Mouse (Mus musculus) hindbrain, embryonic 14.5 days (tissue): ENCODE results near the gene Bod1l. TPM values are rescaled to one million over a fixed set of nuclear protein-coding genes. Genes with fewer than 3 reads are reported as not detected.

Experiments used
- ATAC-seq: fragments of 200-750 bp; cut with Nextera tagmentation; 2 replicates; pipeline ENCODE4 v1.8.0; 2017; ENCODE audit warnings: moderate number of reproducible peaks, mild to moderate bottlenecking, moderate TSS enrichment, moderate library complexity; ENCODE audit not compliant: low FRiP score
- DNase-seq: peaks from one replicate; pipeline ENCODE4 v3.0.0-alpha.2; 2015; ENCODE audit warnings: low spot score
- H3K27ac ChIP-seq: fragments of 300-500 bp; sonication (generic); 2 replicates; pipeline ENCODE4 v1.5.1; 2014; ENCODE audit warnings: mild to moderate bottlenecking, moderate library complexity
- H3K27me3 ChIP-seq: fragments of 300-500 bp; sonication (generic); 2 replicates; pipeline ENCODE4 v1.6.1; 2014; ENCODE audit warnings: mild to moderate bottlenecking, low read length, mixed read lengths; ENCODE audit not compliant: control insufficient read depth, insufficient read depth
- H3K36me3 ChIP-seq: fragments of 300-500 bp; sonication (generic); replicated peaks from 2 replicates; pipeline ENCODE4 v1.6.1; 2014; ENCODE audit not compliant: control insufficient read depth, insufficient read depth
- H3K4me1 ChIP-seq: fragments of 300-500 bp; sonication (generic); replicated peaks from 2 replicates; pipeline ENCODE4 v1.6.1; 2014; ENCODE audit warnings: antibody characterized with exemption, low read length, mixed read lengths; ENCODE audit not compliant: control insufficient read depth, insufficient read depth
- H3K4me2 ChIP-seq: fragments of 300-500 bp; sonication (generic); replicated peaks from 2 replicates; pipeline ENCODE4 v1.6.1; 2014; ENCODE audit warnings: mild to moderate bottlenecking, moderate library complexity
- H3K4me3 ChIP-seq: fragments of 300-500 bp; sonication (generic); replicated peaks from 2 replicates; pipeline ENCODE4 v1.5.1; 2014; ENCODE audit warnings: mild to moderate bottlenecking, low read length
- H3K9ac ChIP-seq: fragments of 300-500 bp; sonication (generic); 2 replicates; pipeline ENCODE4 v1.6.1; 2014
- H3K9me3 ChIP-seq: fragments of 300-500 bp; sonication (generic); 2 replicates; pipeline ENCODE4 v1.6.1; 2016; ENCODE audit warnings: low read length; ENCODE audit not compliant: control insufficient read depth
- WGBS: fragments of 180-500 bp; shearing (Covaris S2); extraction: QIAGEN DNeasy Blood & Tissue Kit; methylation state at CpG from one replicate; pipeline ENCODE4 v1.1.7; 2014; 5-methylcytosine and 5-hydroxymethylcytosine counted together
- microRNA-seq: library from miRNA; unstranded; fragments of <30 nt; microRNA quantifications from one replicate; pipeline ENCODE4, GENCODE M21; 2016
- polyA plus RNA-seq: library from polyadenylated mRNA; unstranded; fragments of >200 nt; fragmentation: Nextera tagmentation; extraction: Ambion mirVana; gene quantifications from 2 replicates; pipeline ENCODE4 v1.2.1, GENCODE M21; 2014

Bod1l gene
- polyA plus RNA-seq, 1 experiment from 2014 or later = 30.7 TPM

DNA sequence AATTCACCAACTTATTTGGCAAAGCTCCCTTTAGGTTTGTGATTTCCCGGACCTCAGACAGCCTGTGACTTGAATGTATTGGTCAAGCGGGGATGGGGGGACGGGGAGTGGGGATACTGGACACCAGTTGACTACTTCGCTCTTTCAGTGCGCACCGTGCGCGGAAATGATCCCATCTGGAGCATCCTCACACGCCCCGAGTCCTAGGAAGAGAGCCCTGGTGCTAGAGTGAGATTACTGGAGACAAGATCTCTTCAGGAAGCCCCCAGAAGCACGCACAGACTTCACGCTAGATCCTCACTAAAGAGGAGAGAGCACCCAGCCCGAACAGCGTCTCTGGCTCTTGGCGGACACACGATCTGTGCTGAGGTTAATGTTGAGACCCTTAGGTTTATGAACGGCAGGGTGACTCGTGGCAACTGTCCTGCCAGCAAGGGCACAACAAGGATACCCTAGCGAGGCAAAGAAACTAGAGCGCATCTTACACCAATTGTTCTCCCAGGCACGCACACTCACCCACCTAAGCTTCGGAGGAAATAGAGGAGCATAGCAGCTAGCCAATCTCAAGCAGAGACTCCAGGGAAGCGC is 88.6 kb downstream of the Bod1l start:
- no peak overlapping the region for H3K9ac ChIP-seq
- no peaks in the 10 kb centered on the region for H3K9me3 ChIP-seq
- H3K27me3 ChIP-seq = peaks cover 99% of the 10 kb centered on the region
- H3K27ac ChIP-seq = no peak overlapping the region
- DNase-seq (no peak), ATAC-seq (no peak)
- H3K36me3 ChIP-seq = no peaks in the 10 kb centered on the region
- H3K4me1 ChIP-seq = no peaks in the 10 kb centered on the region
- no peak overlapping the region for H3K4me3 ChIP-seq
- H3K4me2 ChIP-seq = no peak overlapping the region
- WGBS = 1% methylated on average over 23 of the region's 23 CpGs

- H3K4me3 ChIP-seq = no peak overlapping the region
- H3K27ac ChIP-seq = no peak overlapping the region
- H3K36me3 ChIP-seq = no peaks in the 10 kb centered on the region
- ATAC-seq (no peak), DNase-seq (no peak)
- H3K27me3 ChIP-seq = peaks cover 99% of the 10 kb centered on the region
- under 1% methylated on average over 16 of the region's 16 CpGs for WGBS
- no peak overlapping the region for H3K9ac ChIP-seq
- H3K4me1 ChIP-seq = no peaks in the 10 kb centered on the region
- no peak overlapping the region for H3K4me2 ChIP-seq
- no peaks in the 10 kb centered on the region for H3K9me3 ChIP-seq
Measured at GRCm38 (mm10) chr5:41754836-41755235, 89.3 kb downstream of the Bod1l start.

DNA sequence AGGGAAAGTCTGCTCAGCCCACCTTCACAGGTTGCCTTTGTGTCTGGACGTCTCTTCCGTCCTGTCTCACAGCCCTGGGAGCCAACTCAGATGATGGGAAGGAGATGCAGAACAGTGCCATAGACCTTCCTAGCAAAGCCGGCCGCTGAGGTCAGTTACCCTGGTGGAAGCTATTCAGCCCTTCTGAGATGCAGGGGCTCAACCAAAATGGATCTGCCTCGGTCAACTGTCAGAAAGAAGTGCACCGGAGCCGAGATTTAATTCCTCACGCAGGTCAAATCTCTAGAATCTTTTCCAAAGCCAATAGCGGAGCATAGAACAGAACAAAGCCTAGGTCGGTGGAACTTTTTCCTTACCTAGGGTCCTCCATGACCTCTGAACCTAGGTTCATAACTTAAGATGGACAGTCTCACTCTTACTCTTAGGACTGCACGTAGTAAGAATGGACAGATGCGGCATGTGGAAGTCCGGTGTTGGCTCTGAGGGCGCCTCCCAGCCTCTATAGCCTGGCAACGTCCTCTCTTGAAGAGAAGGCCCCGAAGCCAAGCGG is 89.8 kb downstream of the Bod1l start:
- Histone ChIP-seq H3K4me1 (no peaks in the 10 kb centered on the region), H3K9ac (no peak overlapping the region), H3K4me3 (no peak overlapping the region), H3K27me3 (peaks cover 99% of the 10 kb centered on the region), H3K36me3 (no peaks in the 10 kb centered on the region), H3K27ac (no peak overlapping the region), H3K4me2 (no peak overlapping the region), H3K9me3 (no peaks in the 10 kb centered on the region)
- 2% methylated on average over 17 of the region's 17 CpGs for WGBS
- no peak for ATAC-seq
- DNase-seq = no peak

- peaks cover 99% of the 10 kb centered on the region for H3K27me3 ChIP-seq
- H3K9me3 ChIP-seq = no peaks in the 10 kb centered on the region
- H3K27ac ChIP-seq = no peak overlapping the region
- DNase-seq = no peak
- no peak overlapping the region for H3K4me3 ChIP-seq
- ATAC-seq = no peak
- H3K4me1 ChIP-seq = no peaks in the 10 kb centered on the region
- WGBS = 24% methylated on average over 4 of the region's 4 CpGs
- H3K9ac ChIP-seq = no peak overlapping the region
- H3K4me2 ChIP-seq = no peak overlapping the region
- H3K36me3 ChIP-seq = no peaks in the 10 kb centered on the region
Measured at GRCm38 (mm10) chr5:41752721-41753120, 91.4 kb downstream of the Bod1l start.

DNA sequence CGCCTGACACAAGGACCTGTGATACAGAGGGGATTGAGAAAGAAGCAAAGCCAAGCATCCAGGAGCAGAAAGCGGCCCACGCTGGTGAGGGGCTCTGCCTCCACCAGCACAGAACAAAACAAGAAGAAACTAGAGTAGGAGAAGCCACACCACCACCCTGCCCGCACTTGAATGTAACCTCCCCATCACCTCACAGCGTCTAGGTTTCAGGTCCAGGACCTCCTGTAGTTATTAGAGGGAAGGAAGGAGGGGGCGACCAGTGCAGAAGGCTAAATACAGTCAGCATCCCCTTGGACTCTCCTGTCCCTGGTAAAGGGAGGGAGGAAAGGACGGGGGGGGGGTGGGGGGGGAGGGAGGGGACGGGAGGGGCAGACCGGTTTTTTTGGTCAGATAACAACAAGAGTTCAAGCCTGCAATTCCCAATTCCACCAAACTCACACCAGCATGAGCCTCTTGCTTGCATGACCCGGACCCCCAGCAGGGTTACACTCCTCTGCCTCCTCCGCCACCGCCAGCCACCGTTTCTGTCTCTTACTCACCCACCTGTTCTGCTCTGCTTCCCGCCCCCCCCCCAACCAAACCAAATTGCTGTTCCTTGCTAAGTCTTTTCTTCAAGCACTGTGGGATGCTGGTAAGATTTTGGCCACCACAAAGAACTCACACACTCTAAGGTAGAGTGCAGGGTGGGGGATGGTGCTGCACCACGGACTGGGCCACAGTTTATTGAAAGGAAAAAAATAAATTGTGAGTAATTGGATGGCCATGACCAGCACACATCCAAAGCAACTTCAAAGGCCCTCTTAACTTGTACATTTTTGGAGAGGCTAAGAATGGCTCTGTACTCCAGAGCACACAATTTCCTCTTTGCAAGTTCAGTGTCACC is 99.0 kb downstream of the Bod1l start:
- H3K4me2 ChIP-seq = no peak overlapping the region
- H3K9me3 ChIP-seq = no peaks in the 10 kb centered on the region
- H3K27me3 ChIP-seq = peaks cover 74% of the 10 kb centered on the region
- H3K27ac ChIP-seq = no peak overlapping the region
- DNase-seq (no peak), ATAC-seq (no peak)
- no peak overlapping the region for H3K9ac ChIP-seq
- H3K36me3 ChIP-seq = no peaks in the 10 kb centered on the region
- H3K4me1 ChIP-seq = no peaks in the 10 kb centered on the region
- WGBS = 2% methylated on average over 11 of the region's 15 CpGs
- no peak overlapping the region for H3K4me3 ChIP-seq

DNA sequence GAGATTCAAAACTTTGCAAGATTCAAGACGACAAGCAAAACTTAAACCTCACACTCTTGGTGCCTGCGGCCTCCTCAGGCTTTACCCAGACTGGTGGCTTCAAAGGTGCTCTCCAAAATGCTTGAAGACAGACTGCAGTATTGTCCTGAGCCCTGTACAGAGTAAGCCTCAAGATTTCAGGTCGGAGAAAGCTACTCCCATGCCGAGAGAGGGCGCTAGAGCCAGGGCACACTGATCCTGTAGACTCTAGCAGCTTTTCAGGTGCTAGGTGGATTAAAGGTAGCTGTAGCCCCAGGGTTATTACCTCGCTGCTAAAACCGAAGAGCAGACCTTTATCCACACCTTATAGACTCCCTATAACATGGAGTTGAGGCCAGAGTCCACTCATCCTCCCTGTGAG is 99.9 kb downstream of the Bod1l start:
- Histone ChIP-seq H3K36me3 (no peaks in the 10 kb centered on the region), H3K9me3 (no peaks in the 10 kb centered on the region), H3K4me1 (no peaks in the 10 kb centered on the region), H3K4me3 (no peak overlapping the region), H3K27ac (no peak overlapping the region), H3K4me2 (no peak overlapping the region), H3K9ac (no peak overlapping the region), H3K27me3 (peaks cover 65% of the 10 kb centered on the region)
- 11% methylated on average over 7 of the region's 7 CpGs for WGBS
- no peak for DNase-seq
- ATAC-seq = no peak

DNA sequence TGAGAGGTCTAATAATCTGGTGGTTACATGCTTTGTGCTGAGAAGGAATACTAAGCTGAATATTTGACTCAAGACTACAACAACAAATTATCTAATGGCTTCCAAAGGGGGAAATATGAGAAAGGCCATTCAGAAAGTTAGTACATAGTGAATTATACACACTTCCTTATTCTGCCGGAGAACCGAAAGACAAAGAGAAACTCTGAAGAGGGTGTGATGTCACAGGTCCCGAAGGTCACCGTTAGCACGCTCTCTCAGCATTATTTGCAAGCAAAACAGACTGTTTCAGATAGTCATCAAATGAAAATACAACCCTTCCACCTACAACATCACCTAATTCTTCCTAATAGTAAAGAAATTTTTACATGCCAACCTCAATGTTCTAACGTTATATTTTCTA is 105.3 kb downstream of the Bod1l start:
- no peak for DNase-seq
- Histone ChIP-seq H3K27me3 (peaks cover 11% of the 10 kb centered on the region), H3K4me3 (no peak overlapping the region), H3K27ac (no peak overlapping the region), H3K4me2 (no peak overlapping the region), H3K36me3 (no peaks in the 10 kb centered on the region), H3K9me3 (no peaks in the 10 kb centered on the region), H3K4me1 (no peaks in the 10 kb centered on the region), H3K9ac (no peak overlapping the region)
- WGBS = 68% methylated on average over 6 of the region's 6 CpGs
- no peak for ATAC-seq

Small RNA genes lying within 50 kb of the gene (microRNA-seq; reads per million reads assigned to microRNA genes)
- gene Mir6414 = not detected

Other genes starting within 250 kb of the Bod1l start
- 64.2 and 70.1 TPM in 2 replicates for gene Rab28, start 136.2 kb downstream of the Bod1l start, polyA plus RNA-seq
- not detected in 2 replicates for gene Nkx3-2, start 79.8 kb downstream of the Bod1l start, polyA plus RNA-seq
- 0.12 TPM in 1 of 2 replicates, not detected in the other for gene Gm16223, start 223.6 kb upstream of the Bod1l start, polyA plus RNA-seq